ENCODE assay signal across 1 mouse cellular context in the genomic region with DNA sequence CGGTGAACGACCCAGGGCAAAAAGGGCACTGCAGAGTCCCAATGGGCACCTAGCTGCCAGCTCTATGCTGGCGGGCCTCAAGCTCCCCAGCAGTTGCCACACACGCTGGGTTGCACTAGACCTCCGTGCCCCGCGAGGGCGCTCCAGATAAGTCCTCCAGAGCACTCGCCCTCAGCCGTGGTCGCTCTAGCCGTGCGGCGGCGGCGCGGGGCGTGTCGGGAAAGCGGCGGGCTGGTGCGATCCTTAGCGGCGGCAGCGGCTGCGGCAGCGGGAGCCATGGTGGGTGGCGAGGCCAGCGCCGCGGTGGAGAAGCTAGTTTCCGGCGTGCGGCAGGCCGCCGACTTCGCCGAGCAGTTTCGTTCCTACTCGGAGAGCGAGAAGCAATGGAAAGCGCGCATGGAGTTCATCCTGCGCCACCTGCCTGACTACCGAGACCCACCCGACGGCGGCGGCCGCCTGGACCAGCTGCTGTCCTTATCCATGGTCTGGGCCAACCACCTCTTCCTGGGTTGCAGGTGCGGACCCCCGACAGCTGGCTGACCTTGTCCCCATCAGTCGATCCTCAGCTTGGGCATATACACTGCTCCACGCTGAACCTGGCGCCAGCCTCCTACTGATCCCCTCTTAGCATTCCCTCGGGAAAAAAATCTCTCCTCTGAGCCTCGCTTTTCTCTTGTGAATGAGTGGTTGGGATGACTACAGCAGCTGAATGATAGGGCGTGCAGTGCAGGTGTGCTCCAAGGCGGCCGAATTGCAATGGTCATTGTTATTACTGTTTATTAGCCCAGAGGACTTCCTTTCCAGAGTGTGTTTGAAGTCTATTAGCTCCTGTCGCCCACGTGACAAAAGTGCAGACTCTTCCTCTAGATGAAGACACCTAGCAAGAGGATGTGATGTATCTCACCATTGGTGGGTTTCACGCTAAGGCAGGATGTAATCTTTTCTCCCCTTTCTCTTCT.
TF ChIP-seq lines count a peak whose summit lies in the region.

A gene (plus strand): TSS at position 219 of the 959 bp plus-strand sequence.

TF ChIP-seq in CH12.LX, 34 proteins besides CTCF, POLR2A, EP300 and RAD21:
- peak; percentile 92 for TF ChIP-seq HCFC1 (IDR thresholded peaks at IDR 0.05; ENCODE audit: low read depth, low read length)
- peak; percentile 86 for TF ChIP-seq USF2 (conservative IDR thresholded peaks at IDR 0.05; ENCODE audit: low read depth, low read length)
- TF ChIP-seq ZMIZ1 (IDR thresholded peaks at IDR 0.05; ENCODE audit: low read depth, low read length), result peak; percentile 88
- no peak for TF ChIP-seq ZKSCAN1 (IDR thresholded peaks at IDR 0.05; ENCODE audit: borderline replicate concordance, low read depth, low read length)
- peak; percentile 76 for TF ChIP-seq NRF1 (IDR thresholded peaks at IDR 0.05; ENCODE audit: low read depth, low read length)
- peak; percentile 71; the same call in 1 of the 2 replicates for TF ChIP-seq CHD1 (IDR thresholded peaks at IDR 0.05; ENCODE audit: low read depth, low read length)
- TF ChIP-seq MAX (IDR thresholded peaks at IDR 0.05; ENCODE audit: low read length), result peak; percentile 98
- TF ChIP-seq TCF12 (IDR thresholded peaks at IDR 0.05; ENCODE audit: low read depth, low read length), result peak; percentile 98
- peak; percentile 81 for TF ChIP-seq ELF1 (IDR thresholded peaks at IDR 0.05; ENCODE audit: low read depth, low read length)
- TF ChIP-seq CHD2 (IDR thresholded peaks at IDR 0.05; ENCODE audit: low read length), result peak; percentile 63
- TF ChIP-seq UBTF (IDR thresholded peaks at IDR 0.05; ENCODE audit: low read depth, low read length), result peak; percentile 95; the same call in 1 of the 2 replicates
- TF ChIP-seq ZC3H11A (IDR thresholded peaks at IDR 0.05; ENCODE audit: low read depth, low read length), result peak; percentile 89
- TF ChIP-seq USF1 (IDR thresholded peaks at IDR 0.05; ENCODE audit: low read depth, low read length), result peak; percentile 86
- peak; percentile 92; the same call in 1 of the 2 replicates for TF ChIP-seq KAT2A (IDR thresholded peaks at IDR 0.05; ENCODE audit: insufficient replicate concordance, low read length)
- TF ChIP-seq NELFE (IDR thresholded peaks at IDR 0.05; ENCODE audit: low read depth, low read length), result peak; percentile 90
- no peak for TF ChIP-seq JUND (conservative IDR thresholded peaks at IDR 0.05; ENCODE audit: low read depth, low read length)
- TF ChIP-seq MAZ (IDR thresholded peaks at IDR 0.05; ENCODE audit: low read depth, low read length), result peak; percentile 86
- TF ChIP-seq BHLHE40 (IDR thresholded peaks at IDR 0.05; ENCODE audit: low read depth, low read length), result peak; percentile 78
- TF ChIP-seq GABPA (IDR thresholded peaks at IDR 0.05; ENCODE audit: insufficient replicate concordance, low read depth, low read length), result peak; percentile 99
- TF ChIP-seq E2F4 (IDR thresholded peaks at IDR 0.05; ENCODE audit: insufficient replicate concordance, low read depth, low read length), result 0 out of 2 replicates have a peak, but pooled peaks have one; percentile 58
- peak; percentile 81; the same call in 1 of the 2 replicates for TF ChIP-seq RCOR1 (conservative IDR thresholded peaks at IDR 0.05; ENCODE audit: low read depth, low read length)
- no peak for TF ChIP-seq POLR2AphosphoS2 (IDR thresholded peaks at IDR 0.05; ENCODE audit: low read depth, low read length)
- peak; percentile 79 for TF ChIP-seq MYC (IDR thresholded peaks at IDR 0.05; ENCODE audit: low read depth, low read length)
- peak; percentile 88 for TF ChIP-seq MXI1 (IDR thresholded peaks at IDR 0.05; ENCODE audit: low read depth, low read length)
- peak; percentile 67 for TF ChIP-seq ZNF384 (IDR thresholded peaks at IDR 0.05; ENCODE audit: low read depth, low read length)
- TF ChIP-seq MAFK (IDR thresholded peaks at IDR 0.05; ENCODE audit: insufficient replicate concordance, low read length), result peak; percentile 44; the same call in 1 of the 2 replicates
- no peak; the same call in 1 of the 2 replicates for TF ChIP-seq JUN (IDR thresholded peaks at IDR 0.05; ENCODE audit: insufficient read depth, low read depth, low read length)
- peak; percentile 94 for TF ChIP-seq MEF2A (IDR thresholded peaks at IDR 0.05; ENCODE audit: borderline replicate concordance, low read depth, low read length)
- peak; percentile 99 for TF ChIP-seq SMC3 (IDR thresholded peaks at IDR 0.05; ENCODE audit: low read depth, low read length)
- no peak for TF ChIP-seq PAX5 (IDR thresholded peaks at IDR 0.05; ENCODE audit: low read length)
- TF ChIP-seq ETS1 (conservative IDR thresholded peaks at IDR 0.05; ENCODE audit: low read depth, low read length), result peak; percentile 74
- TF ChIP-seq SIN3A (IDR thresholded peaks at IDR 0.05; ENCODE audit: low read length), result peak; percentile 96
- TF ChIP-seq TBP (conservative IDR thresholded peaks at IDR 0.05; ENCODE audit: low read depth, low read length), result 0 out of 2 replicates have a peak, but pooled peaks have one; percentile 39
- peak; percentile 92 for TF ChIP-seq IRF4 (IDR thresholded peaks at IDR 0.05; ENCODE audit: low read depth, low read length)
TF ChIP-seq in CH12.LX: peak in this region for 29.
